In genomic region chr4:146239252-146240244, GRCm38 (mm10) we compare ENCODE assay signal across 8 mouse cellular contexts.
DNase-seq lines count a peak whose midpoint lies in the region; ATAC-seq and TF ChIP-seq lines count a peak whose summit lies in the region.
"Not testable (repeated sequence)": the region's sequence is repeated elsewhere in the genome, so short reads cannot be mapped to it uniquely, and the experiment has no call there.

No protein-coding gene starts in this region.

- H3K36me3 ChIP-seq in forebrain, embryonic 14.5 days (ENCODE audit: control insufficient read depth, insufficient read depth, low read length); heart, embryonic 15.5 days; hindbrain, postnatal 0 days (ENCODE audit: insufficient read depth, low read length); limb, embryonic 11.5 days (ENCODE audit: control insufficient read depth, insufficient read depth, low read length); liver, embryonic 16.5 days (ENCODE audit: control insufficient read depth, insufficient read depth); midbrain, embryonic 12.5 days; neural tube, embryonic 15.5 days: not testable (repeated sequence)

- peak; percentile 74 for ATAC-seq in common myeloid progenitor, adult 5-6 weeks (replicated peaks; ENCODE audit: low read depth, poor library complexity, severe bottlenecking)
- ATAC-seq in forebrain, embryonic 14.5 days = peak; percentile 50
- peak; percentile 67 for ATAC-seq in heart, embryonic 15.5 days (replicated peaks; ENCODE audit: insufficient number of reproducible peaks, insufficient read depth, low FRiP score, low read depth)
- ATAC-seq in hindbrain, postnatal 0 days = peak; percentile 87
- ATAC-seq in limb, embryonic 11.5 days (ENCODE audit: insufficient number of reproducible peaks, low FRiP score, low TSS enrichment, low read depth) = peak; percentile 96
- ATAC-seq in liver, embryonic 16.5 days (ENCODE audit: low read depth) = peak; percentile 79
- peak; percentile 84 for ATAC-seq in midbrain, embryonic 12.5 days (ENCODE audit: low FRiP score, low read depth)
- peak; percentile 83 for ATAC-seq in neural tube, embryonic 15.5 days (ENCODE audit: low FRiP score)

- H3K27ac ChIP-seq in forebrain, embryonic 14.5 days (ENCODE audit: low read depth, low read length); heart, embryonic 15.5 days; hindbrain, postnatal 0 days; limb, embryonic 11.5 days (replicated peaks; ENCODE audit: low read depth, low read length); liver, embryonic 16.5 days (ENCODE audit: low read length); midbrain, embryonic 12.5 days (replicated peaks); neural tube, embryonic 15.5 days (replicated peaks): not testable (repeated sequence)

- not testable (repeated sequence) for TF ChIP-seq CTCF in hindbrain, postnatal 0 days (IDR thresholded peaks at IDR 0.05; ENCODE audit: low read depth)

- H3K9me3 ChIP-seq in forebrain, embryonic 14.5 days (replicated peaks; ENCODE audit: control insufficient read depth, low read length); heart, embryonic 15.5 days (replicated peaks); hindbrain, postnatal 0 days (ENCODE audit: low read length); limb, embryonic 11.5 days (ENCODE audit: control insufficient read depth, low read length); liver, embryonic 16.5 days (replicated peaks; ENCODE audit: control insufficient read depth, low read length); midbrain, embryonic 12.5 days; neural tube, embryonic 15.5 days (replicated peaks): not testable (repeated sequence)

- H3K9ac ChIP-seq in forebrain, embryonic 14.5 days (ENCODE audit: low read length); heart, embryonic 15.5 days; hindbrain, postnatal 0 days (replicated peaks; ENCODE audit: low read length); limb, embryonic 11.5 days (ENCODE audit: low read length); liver, embryonic 16.5 days (ENCODE audit: low read depth, low read length); midbrain, embryonic 12.5 days (replicated peaks); neural tube, embryonic 15.5 days (replicated peaks): not testable (repeated sequence)

- not testable (repeated sequence) for H3K4me3 ChIP-seq in forebrain, embryonic 14.5 days (ENCODE audit: low read depth, low read length); heart, embryonic 15.5 days; hindbrain, postnatal 0 days (ENCODE audit: low read length); limb, embryonic 11.5 days (ENCODE audit: low read depth, low read length); liver, embryonic 16.5 days (ENCODE audit: low read depth, low read length); midbrain, embryonic 12.5 days; neural tube, embryonic 15.5 days (replicated peaks)

- H3K27me3 ChIP-seq in forebrain, embryonic 14.5 days (replicated peaks; ENCODE audit: control insufficient read depth, insufficient read depth, low read length); heart, embryonic 15.5 days; hindbrain, postnatal 0 days (ENCODE audit: insufficient read depth, low read length); limb, embryonic 11.5 days (ENCODE audit: control insufficient read depth, insufficient read depth, low read length); liver, embryonic 16.5 days (ENCODE audit: control insufficient read depth, insufficient read depth, low read depth, low read length); midbrain, embryonic 12.5 days; neural tube, embryonic 15.5 days (replicated peaks): not testable (repeated sequence)

- H3K4me2 ChIP-seq in forebrain, embryonic 14.5 days (ENCODE audit: low read length); heart, embryonic 15.5 days; hindbrain, postnatal 0 days (ENCODE audit: low read depth, low read length); limb, embryonic 11.5 days (ENCODE audit: low read depth, severe bottlenecking); liver, embryonic 16.5 days (ENCODE audit: low read depth, low read length); midbrain, embryonic 12.5 days (replicated peaks); neural tube, embryonic 15.5 days: not testable (repeated sequence)

- DNase-seq in forebrain, embryonic 14.5 days (ENCODE audit: low spot score); hindbrain, postnatal 0 days (ENCODE audit: low spot score); limb, embryonic 11.5 days (ENCODE audit: low spot score): not testable (repeated sequence)

- H3K4me1 ChIP-seq in forebrain, embryonic 14.5 days (ENCODE audit: control insufficient read depth, insufficient read depth, low read length); heart, embryonic 15.5 days (replicated peaks); hindbrain, postnatal 0 days (ENCODE audit: insufficient read depth, low read length); limb, embryonic 11.5 days (ENCODE audit: control insufficient read depth, insufficient read depth, low read length); liver, embryonic 16.5 days (ENCODE audit: control insufficient read depth, low read depth, low read length); midbrain, embryonic 12.5 days; neural tube, embryonic 15.5 days: not testable (repeated sequence)

- 6% methylated on average over 18 of the region's 113 CpGs for WGBS in forebrain, embryonic 14.5 days
- 3% methylated on average over 24 of the region's 113 CpGs for WGBS in heart, embryonic 15.5 days
- WGBS in hindbrain, postnatal 0 days = 3% methylated on average over 18 of the region's 113 CpGs
- WGBS in limb, embryonic 11.5 days = 3% methylated on average over 17 of the region's 113 CpGs
- WGBS in liver, embryonic 16.5 days (ENCODE audit: insufficient replicate concordance) = 13% methylated on average over 16 of the region's 113 CpGs
- WGBS in midbrain, embryonic 12.5 days = 2% methylated on average over 30 of the region's 113 CpGs
- 5% methylated on average over 20 of the region's 113 CpGs for WGBS in neural tube, embryonic 15.5 days
